Mouse (Mus musculus): ENCODE measurements around the gene Gm20388.

DNA sequence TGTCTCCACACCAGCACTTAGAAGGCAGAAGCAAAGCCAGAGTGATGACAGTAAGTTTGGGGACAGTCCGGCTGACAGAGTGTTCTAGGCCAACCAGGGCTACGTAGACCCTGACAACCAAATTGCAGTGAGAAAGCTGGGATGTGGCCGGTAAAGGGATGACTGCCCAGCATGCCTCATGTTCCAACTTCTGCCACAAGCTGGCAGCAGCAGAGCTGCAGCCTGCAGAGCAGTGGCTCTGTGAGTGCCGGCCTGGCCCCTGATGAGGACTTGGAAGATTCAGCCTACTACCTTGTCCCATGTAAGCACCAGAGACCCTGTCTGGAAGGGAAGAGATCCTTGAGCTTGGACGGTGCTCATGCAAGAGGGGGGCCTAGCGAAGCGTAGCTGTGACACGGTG, 765.1 kb downstream of the Gm20388 start:
- TF ChIP-seq CTCF (IDR thresholded peaks at IDR 0.05; ENCODE audit: borderline replicate concordance, insufficient read depth, low read depth, low read length) = no peak
- no peak for TF ChIP-seq POLR2A (IDR thresholded peaks at IDR 0.05; ENCODE audit: borderline replicate concordance, insufficient read depth, low read length)
